Mouse (Mus musculus): ENCODE results near the gene Trmt44. TPM values are rescaled to one million over a fixed set of nuclear protein-coding genes. Genes with fewer than 3 reads are reported as not detected.

Gene Trmt44
- 5.3 and 5.6 TPM in 2 replicates for polyA plus RNA-seq (2015; fragmentation: Nextera tagmentation; extraction: Ambion mirVana)

GRCm38 (mm10) chr5:35574653-35575599 lies at the start of gene Trmt44:
TSS of gene Trmt44 (minus strand) at chr5:35575070.
- 4% methylated on average over 56 of the region's 56 CpGs for WGBS
- ATAC-seq (replicated peaks; ENCODE audit: extremely low read depth, insufficient read depth, low FRiP score) = peak; percentile 98
- Histone ChIP-seq H3K4me2 (ENCODE audit: low read depth, low read length) (peak within 1 kb of the TSS; percentile 97), H3K27me3 (ENCODE audit: control insufficient read depth, insufficient read depth, low read length) (no peaks in the 10 kb centered on the region), H3K27ac (ENCODE audit: low read length) (peak within 1 kb of the TSS; percentile 78), H3K4me1 (ENCODE audit: control insufficient read depth, insufficient read depth, low read length) (peaks cover 12% of the 10 kb centered on the region), H3K9ac (ENCODE audit: low read length) (peak within 1 kb of the TSS; percentile 95), H3K4me3 (ENCODE audit: low read length) (peak within 1 kb of the TSS; percentile 99), H3K9me3 (replicated peaks; ENCODE audit: control insufficient read depth, low read length) (no peaks in the 10 kb centered on the region), H3K36me3 (ENCODE audit: control insufficient read depth, insufficient read depth) (peaks cover 35% of the 10 kb centered on the region)

- Histone ChIP-seq H3K4me3 (ENCODE audit: low read length) (no peak overlapping the region), H3K4me1 (ENCODE audit: control insufficient read depth, insufficient read depth, low read length) (peaks cover 9% of the 10 kb centered on the region), H3K4me2 (ENCODE audit: low read depth, low read length) (no peak overlapping the region), H3K27me3 (ENCODE audit: control insufficient read depth, insufficient read depth, low read length) (no peaks in the 10 kb centered on the region), H3K36me3 (ENCODE audit: control insufficient read depth, insufficient read depth) (no peaks in the 10 kb centered on the region), H3K9me3 (replicated peaks; ENCODE audit: control insufficient read depth, low read length) (no peaks in the 10 kb centered on the region), H3K27ac (ENCODE audit: low read length) (no peak overlapping the region), H3K9ac (ENCODE audit: low read length) (no peak overlapping the region)
- no peak for ATAC-seq (replicated peaks; ENCODE audit: extremely low read depth, insufficient read depth, low FRiP score)
Measured at GRCm38 (mm10) chr5:35623831-35624230, 49.0 kb upstream of the Trmt44 start.

DNA sequence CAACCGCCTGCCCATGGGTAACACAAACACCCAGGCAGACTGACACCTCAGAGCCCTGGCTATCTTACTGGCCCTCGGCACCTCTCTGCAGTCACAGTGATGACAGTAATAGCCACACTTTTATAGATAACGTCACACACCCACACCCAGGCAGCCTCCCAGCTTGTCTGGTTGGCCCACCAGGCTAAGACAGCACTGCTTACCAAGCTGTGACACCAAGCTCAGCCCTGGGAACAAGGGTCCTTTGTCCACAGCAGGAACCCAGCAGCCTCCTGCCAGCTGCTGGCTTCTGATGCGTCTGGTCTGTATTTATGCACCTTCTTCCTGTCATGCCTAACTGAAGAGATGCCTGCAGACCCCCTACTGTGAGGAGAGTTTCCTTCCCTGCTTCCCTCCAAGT lies 46.2 kb upstream of the Trmt44 start:
- WGBS = 14% methylated on average over 4 of the region's 4 CpGs
- no peak overlapping the region for H3K9ac ChIP-seq (ENCODE audit: low read length)
- H3K27me3 ChIP-seq (ENCODE audit: control insufficient read depth, insufficient read depth, low read length) = no peaks in the 10 kb centered on the region

GRCm38 (mm10) chr5:35616943-35617342 lies 42.1 kb upstream of the Trmt44 start:
- 43% methylated on average over 5 of the region's 5 CpGs for WGBS
- H3K27ac ChIP-seq (ENCODE audit: low read length) = no peak overlapping the region
- H3K4me2 ChIP-seq (ENCODE audit: low read depth, low read length) = no peak overlapping the region
- no peaks in the 10 kb centered on the region for H3K36me3 ChIP-seq (ENCODE audit: control insufficient read depth, insufficient read depth)
- H3K9me3 ChIP-seq (replicated peaks; ENCODE audit: control insufficient read depth, low read length) = no peaks in the 10 kb centered on the region
- H3K27me3 ChIP-seq (ENCODE audit: control insufficient read depth, insufficient read depth, low read length) = no peaks in the 10 kb centered on the region; the same call in 1 of the 2 replicates
- ATAC-seq (replicated peaks; ENCODE audit: extremely low read depth, insufficient read depth, low FRiP score) = no peak
- no peak overlapping the region for H3K4me3 ChIP-seq (ENCODE audit: low read length)
- no peak overlapping the region for H3K9ac ChIP-seq (ENCODE audit: low read length)
- H3K4me1 ChIP-seq (ENCODE audit: control insufficient read depth, insufficient read depth, low read length) = peaks cover 9% of the 10 kb centered on the region

More for the DNA sequence above, 46.2 kb upstream of the Trmt44 start:
- Histone ChIP-seq H3K4me1 (ENCODE audit: control insufficient read depth, insufficient read depth, low read length) (peaks cover 9% of the 10 kb centered on the region), H3K9me3 (replicated peaks; ENCODE audit: control insufficient read depth, low read length) (no peaks in the 10 kb centered on the region), H3K4me2 (ENCODE audit: low read depth, low read length) (no peak overlapping the region), H3K27ac (ENCODE audit: low read length) (no peak overlapping the region), H3K36me3 (ENCODE audit: control insufficient read depth, insufficient read depth) (no peaks in the 10 kb centered on the region), H3K4me3 (ENCODE audit: low read length) (no peak overlapping the region)
- peak; percentile 61; the same call in 1 of the 2 replicates for ATAC-seq (replicated peaks; ENCODE audit: extremely low read depth, insufficient read depth, low FRiP score)

DNA sequence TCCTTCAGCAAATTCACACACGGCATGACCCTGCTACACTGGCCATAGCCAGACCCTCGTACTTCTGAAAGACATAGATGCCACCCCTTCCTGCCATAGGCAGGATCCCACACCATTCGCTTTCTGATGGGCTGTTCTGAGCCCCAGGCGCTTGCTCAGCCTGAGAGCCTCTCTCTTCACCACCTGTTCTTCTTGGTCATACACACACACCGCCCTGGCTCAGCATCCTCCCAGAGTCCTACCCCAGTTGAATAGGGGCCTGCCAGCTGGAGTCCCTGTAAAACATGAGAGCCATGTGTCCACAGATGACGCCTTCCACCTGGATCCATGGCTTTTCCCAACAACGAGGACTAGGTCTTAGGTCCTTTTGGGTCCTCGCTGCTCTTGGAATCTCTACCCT lies 37.9 kb upstream of the Trmt44 start:
- H3K27ac ChIP-seq (ENCODE audit: low read length) = no peak overlapping the region

DNA sequence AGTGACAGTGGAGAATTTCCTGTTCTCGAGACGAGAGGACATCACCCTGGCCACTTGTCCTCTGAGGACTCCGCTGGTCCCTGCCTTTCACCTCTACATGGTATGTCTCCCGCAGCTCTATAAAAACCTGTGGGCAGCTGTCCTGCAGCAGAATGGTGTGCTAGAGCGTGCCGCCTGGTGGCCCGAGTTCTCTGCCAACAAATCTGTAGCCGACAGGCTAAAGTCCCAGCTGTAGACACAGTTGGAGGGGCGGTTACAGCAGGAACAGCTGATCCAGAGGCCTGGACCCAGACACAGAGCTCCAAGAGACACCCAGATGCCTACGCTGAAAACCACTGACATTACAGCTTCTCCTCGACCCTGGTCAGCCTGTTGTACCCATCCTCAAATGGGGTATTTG lies 37.0 kb upstream of the Trmt44 start:
- WGBS = 87% methylated on average over 11 of the region's 11 CpGs
- H3K9ac ChIP-seq (ENCODE audit: low read length) = no peak overlapping the region
- H3K4me1 ChIP-seq (ENCODE audit: control insufficient read depth, insufficient read depth, low read length) = peaks cover 26% of the 10 kb centered on the region
- ATAC-seq (replicated peaks; ENCODE audit: extremely low read depth, insufficient read depth, low FRiP score) = no peak
- H3K27ac ChIP-seq (ENCODE audit: low read length) = no peak overlapping the region
- no peaks in the 10 kb centered on the region for H3K36me3 ChIP-seq (ENCODE audit: control insufficient read depth, insufficient read depth)
- H3K27me3 ChIP-seq (ENCODE audit: control insufficient read depth, insufficient read depth, low read length) = no peaks in the 10 kb centered on the region; the same call in 1 of the 2 replicates
- no peak overlapping the region for H3K4me2 ChIP-seq (ENCODE audit: low read depth, low read length)
- no peak overlapping the region for H3K4me3 ChIP-seq (ENCODE audit: low read length)
- H3K9me3 ChIP-seq (replicated peaks; ENCODE audit: control insufficient read depth, low read length) = no peaks in the 10 kb centered on the region

More for the DNA sequence above, 37.9 kb upstream of the Trmt44 start:
- no peak for ATAC-seq (replicated peaks; ENCODE audit: extremely low read depth, insufficient read depth, low FRiP score)
- 86% methylated on average over 8 of the region's 8 CpGs for WGBS
- Histone ChIP-seq H3K4me2 (ENCODE audit: low read depth, low read length) (no peak overlapping the region), H3K4me3 (ENCODE audit: low read length) (no peak overlapping the region), H3K9ac (ENCODE audit: low read length) (no peak overlapping the region), H3K27me3 (ENCODE audit: control insufficient read depth, insufficient read depth, low read length) (no peaks in the 10 kb centered on the region; the same call in 1 of the 2 replicates), H3K9me3 (replicated peaks; ENCODE audit: control insufficient read depth, low read length) (no peaks in the 10 kb centered on the region), H3K4me1 (ENCODE audit: control insufficient read depth, insufficient read depth, low read length) (peaks cover 19% of the 10 kb centered on the region), H3K36me3 (ENCODE audit: control insufficient read depth, insufficient read depth) (no peaks in the 10 kb centered on the region)

DNA sequence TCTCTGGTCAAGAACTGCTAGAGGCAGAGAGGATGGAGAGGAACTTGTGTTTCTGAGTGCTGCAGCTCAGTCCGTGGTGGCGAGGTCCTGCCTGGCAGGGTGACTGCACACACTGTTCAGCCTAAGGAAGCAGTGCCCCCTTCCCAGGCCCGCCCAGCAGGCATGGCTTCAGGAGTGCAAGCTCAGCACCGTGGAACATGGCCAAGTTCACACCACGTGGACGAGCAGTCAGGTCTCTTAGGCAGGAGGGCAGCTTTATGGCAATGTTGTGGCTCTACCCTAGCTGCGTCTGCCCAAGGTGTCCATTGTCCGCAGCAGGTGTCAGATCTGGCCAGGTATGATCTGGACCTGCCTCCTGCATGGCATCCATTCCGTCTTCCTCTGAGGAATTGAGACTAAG lies 36.3 kb upstream of the Trmt44 start:
- no peaks in the 10 kb centered on the region for H3K36me3 ChIP-seq (ENCODE audit: control insufficient read depth, insufficient read depth)
- H3K9ac ChIP-seq (ENCODE audit: low read length) = no peak overlapping the region
- H3K9me3 ChIP-seq (replicated peaks; ENCODE audit: control insufficient read depth, low read length) = no peaks in the 10 kb centered on the region
- peaks cover 26% of the 10 kb centered on the region for H3K4me1 ChIP-seq (ENCODE audit: control insufficient read depth, insufficient read depth, low read length)
- no peak overlapping the region for H3K4me3 ChIP-seq (ENCODE audit: low read length)
- WGBS = 61% methylated on average over 9 of the region's 9 CpGs
- no peak overlapping the region for H3K4me2 ChIP-seq (ENCODE audit: low read depth, low read length)
- peak; percentile 41 for ATAC-seq (replicated peaks; ENCODE audit: extremely low read depth, insufficient read depth, low FRiP score)
- H3K27me3 ChIP-seq (ENCODE audit: control insufficient read depth, insufficient read depth, low read length) = no peaks in the 10 kb centered on the region; the same call in 1 of the 2 replicates
- no peak overlapping the region for H3K27ac ChIP-seq (ENCODE audit: low read length)

GRCm38 (mm10) chr5:35610381-35610780 lies 35.5 kb upstream of the Trmt44 start:
- Histone ChIP-seq H3K4me2 (ENCODE audit: low read depth, low read length) (no peak overlapping the region), H3K27me3 (ENCODE audit: control insufficient read depth, insufficient read depth, low read length) (no peaks in the 10 kb centered on the region; the same call in 1 of the 2 replicates), H3K4me3 (ENCODE audit: low read length) (no peak overlapping the region), H3K36me3 (ENCODE audit: control insufficient read depth, insufficient read depth) (no peaks in the 10 kb centered on the region), H3K9ac (ENCODE audit: low read length) (no peak overlapping the region), H3K9me3 (replicated peaks; ENCODE audit: control insufficient read depth, low read length) (no peaks in the 10 kb centered on the region), H3K4me1 (ENCODE audit: control insufficient read depth, insufficient read depth, low read length) (peaks cover 26% of the 10 kb centered on the region), H3K27ac (ENCODE audit: low read length) (no peak overlapping the region)
- no peak for ATAC-seq (replicated peaks; ENCODE audit: extremely low read depth, insufficient read depth, low FRiP score)
- 76% methylated on average over 7 of the region's 7 CpGs for WGBS

DNA sequence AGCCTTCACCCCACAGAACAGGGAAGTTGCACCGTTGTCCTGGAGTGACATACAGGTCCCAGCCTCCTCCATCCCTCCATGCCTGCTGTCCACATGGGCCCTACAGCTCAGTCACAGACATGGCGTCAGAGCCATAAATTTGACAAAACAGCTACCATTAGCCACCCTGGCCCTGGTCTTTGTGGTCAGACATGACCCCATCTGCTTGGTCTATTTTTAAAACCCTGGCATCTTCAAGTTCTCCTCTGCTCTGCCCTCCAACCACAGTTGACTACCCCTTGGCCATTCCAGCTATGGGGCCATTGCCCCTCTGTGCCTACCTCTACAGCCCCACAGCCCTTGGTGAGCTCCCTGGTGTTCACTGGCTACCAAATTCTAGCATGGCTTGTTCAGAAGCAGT lies 35.1 kb upstream of the Trmt44 start:
- no peak for ATAC-seq (replicated peaks; ENCODE audit: extremely low read depth, insufficient read depth, low FRiP score)
- H3K4me3 ChIP-seq (ENCODE audit: low read length) = no peak overlapping the region
- H3K4me2 ChIP-seq (ENCODE audit: low read depth, low read length) = no peak overlapping the region
- H3K9ac ChIP-seq (ENCODE audit: low read length) = no peak overlapping the region
- no peaks in the 10 kb centered on the region; the same call in 1 of the 2 replicates for H3K27me3 ChIP-seq (ENCODE audit: control insufficient read depth, insufficient read depth, low read length)
- H3K4me1 ChIP-seq (ENCODE audit: control insufficient read depth, insufficient read depth, low read length) = peaks cover 26% of the 10 kb centered on the region
- H3K27ac ChIP-seq (ENCODE audit: low read length) = no peak overlapping the region
- H3K36me3 ChIP-seq (ENCODE audit: control insufficient read depth, insufficient read depth) = no peaks in the 10 kb centered on the region
- WGBS = 81% methylated on average over 2 of the region's 2 CpGs
- no peaks in the 10 kb centered on the region for H3K9me3 ChIP-seq (replicated peaks; ENCODE audit: control insufficient read depth, low read length)

Data from heart, embryonic 16.5 days (tissue).